Mouse (Mus musculus): ENCODE measurements at regions not wholly inside any gene's neighbourhood (a gene's known extent, or its start where the extent isn't known, plus 50 kb on each side); places are given as distances from the start of the nearest gene placed in this dataset.

GRCm38 (mm10) chr9:61583281-61584072 lies 211.3 kb downstream of the Tle3 start:
- TF ChIP-seq POLR2AphosphoS5 (IDR thresholded peaks at IDR 0.05; ENCODE audit: insufficient replicate concordance, low read depth, low read length) (no peak), TAL1 (conservative IDR thresholded peaks at IDR 0.05; ENCODE audit: low read depth, low read length) (no peak), GATA2 (IDR thresholded peaks at IDR 0.05; ENCODE audit: borderline replicate concordance, low read depth, low read length) (no peak), CTCF (IDR thresholded peaks at IDR 0.05; ENCODE audit: low read depth, low read length) (no peak), GATA1 (IDR thresholded peaks at IDR 0.05; ENCODE audit: borderline replicate concordance, low read length) (no peak)
- H3K36me3 ChIP-seq (replicated peaks), result no peaks in the 10 kb centered on the region
- H3K9me3 ChIP-seq (replicated peaks), result no peaks in the 10 kb centered on the region
- no peaks in the 10 kb centered on the region for H3K27me3 ChIP-seq (ENCODE audit: insufficient read depth, low read length)
- H3K4me1 ChIP-seq (ENCODE audit: insufficient read depth, low read depth, low read length), result no peaks in the 10 kb centered on the region
- no peak for DNase-seq (ENCODE audit: low spot score)
- H3K4me3 ChIP-seq (ENCODE audit: low read depth, low read length), result no peak overlapping the region
- no peak for ATAC-seq (ENCODE audit: extremely low read depth, insufficient number of reproducible peaks, low FRiP score, poor library complexity, severe bottlenecking)

- no peak overlapping the region for H3K4me3 ChIP-seq (ENCODE audit: low read depth, low read length)
- H3K4me1 ChIP-seq (ENCODE audit: insufficient read depth, low read depth, low read length), result no peaks in the 10 kb centered on the region
- H3K36me3 ChIP-seq (replicated peaks), result no peaks in the 10 kb centered on the region
- no peaks in the 10 kb centered on the region for H3K27me3 ChIP-seq (ENCODE audit: insufficient read depth, low read length)
- TF ChIP-seq CTCF (IDR thresholded peaks at IDR 0.05; ENCODE audit: low read depth, low read length) (no peak), POLR2AphosphoS5 (IDR thresholded peaks at IDR 0.05; ENCODE audit: insufficient replicate concordance, low read depth, low read length) (no peak), GATA1 (IDR thresholded peaks at IDR 0.05; ENCODE audit: borderline replicate concordance, low read length) (no peak), GATA2 (IDR thresholded peaks at IDR 0.05; ENCODE audit: borderline replicate concordance, low read depth, low read length) (no peak), TAL1 (conservative IDR thresholded peaks at IDR 0.05; ENCODE audit: low read depth, low read length) (no peak)
- H3K9me3 ChIP-seq (replicated peaks), result no peaks in the 10 kb centered on the region
- no peak for ATAC-seq (ENCODE audit: extremely low read depth, insufficient number of reproducible peaks, low FRiP score, poor library complexity, severe bottlenecking)
- DNase-seq (ENCODE audit: low spot score), result no peak
Observed at GRCm38 (mm10) chr9:61581046-61581445, 208.9 kb downstream of the Tle3 start.

DNA sequence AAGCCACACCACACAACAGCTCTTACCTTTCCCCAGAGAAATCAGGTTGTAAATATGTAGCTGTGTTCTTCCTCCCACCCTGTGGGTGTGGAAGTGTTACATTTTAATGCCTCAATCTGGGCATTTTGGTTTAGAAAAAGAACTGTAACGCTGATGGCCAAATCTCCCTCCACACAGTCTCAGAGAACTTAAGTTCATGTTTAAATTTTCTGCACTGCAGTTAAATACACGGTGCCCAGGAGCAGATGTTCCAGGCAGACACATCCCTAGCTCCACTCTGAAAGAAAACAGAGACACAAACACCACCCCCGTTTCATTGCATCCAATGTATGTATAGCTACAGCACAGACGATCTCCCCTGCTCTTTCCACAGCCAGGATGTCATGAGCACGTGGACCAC lies 206.1 kb downstream of the Tle3 start:
- Histone ChIP-seq H3K4me1 (ENCODE audit: insufficient read depth, low read depth, low read length) (no peaks in the 10 kb centered on the region), H3K27me3 (ENCODE audit: insufficient read depth, low read length) (peaks cover 3% of the 10 kb centered on the region; the same call in 1 of the 2 replicates), H3K36me3 (replicated peaks) (no peaks in the 10 kb centered on the region), H3K4me3 (ENCODE audit: low read depth, low read length) (no peak overlapping the region), H3K9me3 (replicated peaks) (no peaks in the 10 kb centered on the region)
- no peak for DNase-seq (ENCODE audit: low spot score)
- ATAC-seq (ENCODE audit: extremely low read depth, insufficient number of reproducible peaks, low FRiP score, poor library complexity, severe bottlenecking), result no peak
- TF ChIP-seq TAL1 (conservative IDR thresholded peaks at IDR 0.05; ENCODE audit: low read depth, low read length), result no peak
- no peak for TF ChIP-seq GATA1 (IDR thresholded peaks at IDR 0.05; ENCODE audit: borderline replicate concordance, low read length)
- no peak for TF ChIP-seq POLR2AphosphoS5 (IDR thresholded peaks at IDR 0.05; ENCODE audit: insufficient replicate concordance, low read depth, low read length)
- no peak for TF ChIP-seq GATA2 (IDR thresholded peaks at IDR 0.05; ENCODE audit: borderline replicate concordance, low read depth, low read length)
- TF ChIP-seq CTCF (IDR thresholded peaks at IDR 0.05; ENCODE audit: low read depth, low read length), result no peak

GRCm38 (mm10) chr9:61573634-61574359 lies 201.6 kb downstream of the Tle3 start:
- Histone ChIP-seq H3K4me1 (ENCODE audit: insufficient read depth, low read depth, low read length) (no peaks in the 10 kb centered on the region), H3K36me3 (replicated peaks) (no peaks in the 10 kb centered on the region), H3K4me3 (ENCODE audit: low read depth, low read length) (no peak overlapping the region), H3K9me3 (replicated peaks) (peaks cover 3% of the 10 kb centered on the region), H3K27me3 (ENCODE audit: insufficient read depth, low read length) (peaks cover 4% of the 10 kb centered on the region; the same call in 1 of the 2 replicates)
- no peak for TF ChIP-seq TAL1 (conservative IDR thresholded peaks at IDR 0.05; ENCODE audit: low read depth, low read length)
- no peak for TF ChIP-seq CTCF (IDR thresholded peaks at IDR 0.05; ENCODE audit: low read depth, low read length)
- no peak for TF ChIP-seq GATA1 (IDR thresholded peaks at IDR 0.05; ENCODE audit: borderline replicate concordance, low read length)
- TF ChIP-seq GATA2 (IDR thresholded peaks at IDR 0.05; ENCODE audit: borderline replicate concordance, low read depth, low read length), result no peak
- no peak for TF ChIP-seq POLR2AphosphoS5 (IDR thresholded peaks at IDR 0.05; ENCODE audit: insufficient replicate concordance, low read depth, low read length)
- ATAC-seq (ENCODE audit: extremely low read depth, insufficient number of reproducible peaks, low FRiP score, poor library complexity, severe bottlenecking), result no peak
- no peak for DNase-seq (ENCODE audit: low spot score)

DNA sequence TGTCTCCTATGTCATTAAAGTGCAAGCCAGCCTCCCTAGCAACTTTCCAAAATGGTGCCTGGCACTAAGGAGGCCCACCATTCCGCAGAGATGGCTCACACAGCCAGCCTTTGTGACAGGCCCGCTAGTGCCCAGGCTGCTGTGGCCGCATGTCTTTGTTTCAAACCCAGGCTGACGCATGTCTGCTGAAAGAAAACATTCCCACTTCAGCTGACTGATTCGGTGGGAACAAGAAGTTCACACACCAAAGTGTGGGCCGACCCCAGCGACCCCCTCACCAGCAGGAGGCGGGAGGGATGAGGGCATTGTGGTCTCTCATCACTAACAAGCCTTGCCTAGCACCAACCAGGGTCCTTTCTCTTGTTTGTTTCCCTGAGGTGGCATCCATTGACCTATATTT lies 190.9 kb downstream of the Tle3 start:
- no peaks in the 10 kb centered on the region for H3K4me1 ChIP-seq (ENCODE audit: insufficient read depth, low read depth, low read length)
- H3K36me3 ChIP-seq (replicated peaks), result no peaks in the 10 kb centered on the region
- H3K4me3 ChIP-seq (ENCODE audit: low read depth, low read length), result no peak overlapping the region
- DNase-seq (ENCODE audit: low spot score) (no peak), ATAC-seq (ENCODE audit: extremely low read depth, insufficient number of reproducible peaks, low FRiP score, poor library complexity, severe bottlenecking) (no peak)
- TF ChIP-seq GATA1 (IDR thresholded peaks at IDR 0.05; ENCODE audit: borderline replicate concordance, low read length) (no peak), POLR2AphosphoS5 (IDR thresholded peaks at IDR 0.05; ENCODE audit: insufficient replicate concordance, low read depth, low read length) (no peak), GATA2 (IDR thresholded peaks at IDR 0.05; ENCODE audit: borderline replicate concordance, low read depth, low read length) (no peak), CTCF (IDR thresholded peaks at IDR 0.05; ENCODE audit: low read depth, low read length) (no peak), TAL1 (conservative IDR thresholded peaks at IDR 0.05; ENCODE audit: low read depth, low read length) (no peak)
- H3K9me3 ChIP-seq (replicated peaks), result no peaks in the 10 kb centered on the region
- no peaks in the 10 kb centered on the region; the same call in 1 of the 2 replicates for H3K27me3 ChIP-seq (ENCODE audit: insufficient read depth, low read length)

GRCm38 (mm10) chr9:61561551-61561950 lies 189.4 kb downstream of the Tle3 start:
- ATAC-seq (ENCODE audit: extremely low read depth, insufficient number of reproducible peaks, low FRiP score, poor library complexity, severe bottlenecking), result no peak
- no peak for TF ChIP-seq CTCF (IDR thresholded peaks at IDR 0.05; ENCODE audit: low read depth, low read length)
- no peak for TF ChIP-seq GATA2 (IDR thresholded peaks at IDR 0.05; ENCODE audit: borderline replicate concordance, low read depth, low read length)
- TF ChIP-seq POLR2AphosphoS5 (IDR thresholded peaks at IDR 0.05; ENCODE audit: insufficient replicate concordance, low read depth, low read length), result no peak
- no peak for TF ChIP-seq TAL1 (conservative IDR thresholded peaks at IDR 0.05; ENCODE audit: low read depth, low read length)
- TF ChIP-seq GATA1 (IDR thresholded peaks at IDR 0.05; ENCODE audit: borderline replicate concordance, low read length), result no peak
- DNase-seq (ENCODE audit: low spot score), result no peak
- no peaks in the 10 kb centered on the region; the same call in 1 of the 2 replicates for H3K27me3 ChIP-seq (ENCODE audit: insufficient read depth, low read length)
- H3K4me3 ChIP-seq (ENCODE audit: low read depth, low read length), result no peak overlapping the region
- H3K9me3 ChIP-seq (replicated peaks), result no peaks in the 10 kb centered on the region
- H3K36me3 ChIP-seq (replicated peaks), result no peaks in the 10 kb centered on the region
- H3K4me1 ChIP-seq (ENCODE audit: insufficient read depth, low read depth, low read length), result no peaks in the 10 kb centered on the region

Data from G1E (cell line).